Mouse (Mus musculus) left cerebral cortex, postnatal 4 days (tissue): Measurements from ENCODE around the gene Olfr1457. TPM values are rescaled to one million over a fixed set of nuclear protein-coding genes. Genes with fewer than 3 reads are reported as not detected.

Source experiments
- DNase-seq: peaks from one replicate; pipeline ENCODE4 v3.0.0-alpha.2; 2022
- intact Hi-C: fragments of 180-260 bp; cut with DNase I; formaldehyde crosslinking; loops from one replicate; pipeline ENCODE4 v1.15.1; 2025
- total RNA-seq, 2 experiments: library from RNA; stranded (reverse); gene quantifications; 2 replicates each; pipeline ENCODE4 v1.2.3; 2021

Gene Olfr1457
- not detected for total RNA-seq

DNA sequence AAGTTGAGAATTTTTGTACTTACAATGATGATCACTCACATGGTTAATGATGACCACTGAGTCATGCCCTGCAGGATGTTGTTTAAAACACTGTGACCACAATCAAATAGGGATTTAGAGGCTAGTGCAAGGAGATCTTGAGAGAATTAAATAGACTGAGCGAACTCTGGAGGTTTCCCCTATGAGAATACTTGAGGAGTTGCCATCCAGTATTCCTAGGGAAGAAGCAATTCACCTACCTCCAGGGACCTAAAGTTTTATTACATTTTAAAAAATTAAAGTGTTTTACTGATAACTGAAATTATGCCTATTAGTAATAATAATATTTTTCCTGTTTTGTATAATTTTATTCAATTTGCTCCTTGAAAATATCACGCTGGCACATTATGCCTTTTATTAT is at the start of gene Olfr1457:
Olfr1457 (minus strand) TSS at position 101 of the 400 bp plus-strand sequence.
- no peak for DNase-seq
- intact Hi-C loops: no loop called here

DNA sequence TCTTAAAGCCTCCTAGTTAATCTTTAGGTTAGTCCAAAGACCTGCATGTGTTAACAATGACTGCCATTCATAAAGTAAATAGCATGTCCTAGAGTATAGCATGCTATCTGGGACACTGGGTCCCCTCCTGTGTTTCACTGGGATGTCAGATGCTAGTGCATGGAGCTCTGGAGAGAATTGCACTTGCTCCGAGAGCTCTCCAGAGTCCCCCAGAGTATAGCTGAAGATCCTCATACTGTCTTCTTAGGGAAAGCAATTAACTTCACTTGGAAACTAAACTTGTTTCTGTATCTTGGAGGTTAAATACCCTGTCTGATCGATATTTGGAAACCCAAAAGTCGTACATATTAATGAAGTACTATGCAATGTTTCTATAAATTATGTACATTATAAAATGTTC is 9.0 kb upstream of the Olfr1457 start, which contains the start of gene Olfr1458:
Olfr1458 (minus strand) TSS at position 101 of the 400 bp plus-strand sequence.
- intact Hi-C loops: no loop called here

DNA sequence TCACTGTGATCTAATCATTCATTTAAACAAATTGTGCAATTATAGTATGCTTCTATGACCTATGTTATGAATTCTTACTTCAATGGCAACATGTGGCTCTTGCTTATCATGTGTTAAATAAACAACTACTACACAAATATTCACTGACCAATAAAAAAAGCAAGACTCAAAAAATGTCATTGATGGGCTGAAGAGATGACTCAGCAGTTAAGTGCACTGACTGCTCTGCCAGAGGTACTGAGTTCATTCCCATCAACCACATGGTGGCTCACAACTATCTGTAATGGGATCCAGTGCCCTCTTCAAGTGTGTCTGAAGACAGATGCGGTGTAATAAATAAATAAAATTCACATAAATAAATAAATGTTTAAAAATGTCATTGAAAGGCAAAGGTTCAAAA is 3.8 kb downstream of the Olfr1457 start:
- DNase-seq: no peak
- intact Hi-C loops: no loop called here

More for the DNA sequence above, 9.0 kb upstream of the Olfr1457 start, which contains the start of gene Olfr1458:
- DNase-seq: no peak

- intact Hi-C loops: no loop called here
- no peak for DNase-seq
These were observed 37.4 kb downstream of the Olfr1457 start, which contains the start of gene Olfr1454 for GRCm38 (mm10) chr19:13060310-13060709. Gene Olfr1454, plus strand, starts transcription at chr19:13060610.

Other genes with a start within 250 kb of the Olfr1457 start
- not detected for gene Olfr1444, start 240.6 kb downstream of the Olfr1457 start, total RNA-seq
- gene Olfr1445, start 214.0 kb downstream of the Olfr1457 start, total RNA-seq: not detected
- not detected for gene Olfr1446, start 204.4 kb downstream of the Olfr1457 start, total RNA-seq
- gene Olfr1447, start 194.1 kb downstream of the Olfr1457 start, total RNA-seq: not detected
- not detected for gene Olfr1448, start 173.5 kb downstream of the Olfr1457 start, total RNA-seq
- not detected for gene Olfr1449, start 167.1 kb downstream of the Olfr1457 start, total RNA-seq
- not detected for gene Olfr1450, start 147.6 kb downstream of the Olfr1457 start, total RNA-seq
- not detected for gene Olfr1451, start 102.9 kb downstream of the Olfr1457 start, total RNA-seq
- gene Olfr1453, start 69.6 kb downstream of the Olfr1457 start, total RNA-seq: not detected
- gene Olfr1454, start 37.3 kb downstream of the Olfr1457 start, total RNA-seq: not detected
- gene Olfr1458, start 8.9 kb upstream of the Olfr1457 start, total RNA-seq: not detected
- gene Olfr1459, start 51.7 kb upstream of the Olfr1457 start, total RNA-seq: under 1 TPM; 0.12 to 0.22 TPM
- not detected for gene Olfr1461, start 65.1 kb upstream of the Olfr1457 start, total RNA-seq
- gene Olfr1462, start 87.8 kb upstream of the Olfr1457 start, total RNA-seq: not detected
- gene Olfr1463, start 133.4 kb upstream of the Olfr1457 start, total RNA-seq: not detected
- not detected for gene Olfr1465, start 217.7 kb upstream of the Olfr1457 start, total RNA-seq
- not detected for gene Olfr1466, start 241.0 kb upstream of the Olfr1457 start, total RNA-seq